Mouse (Mus musculus) midbrain, embryonic 15.5 days (tissue): ENCODE results near the gene Esrra. TPM values are rescaled to one million over a fixed set of nuclear protein-coding genes. Genes with fewer than 3 reads are reported as not detected.
"Not testable (repeated sequence)": the region's sequence is repeated elsewhere in the genome, so short reads cannot be mapped to it uniquely, and the experiment has no call there.

Source experiments
- ATAC-seq: fragments of 200-750 bp; cut with Nextera tagmentation; replicated peaks from 2 replicates; pipeline ENCODE4 v1.8.0; 2017; ENCODE audit warnings: moderate TSS enrichment
- H3K27ac ChIP-seq: fragments of 300-500 bp; sonication (generic); 2 replicates; pipeline ENCODE4 v1.5.1; 2015; ENCODE audit warnings: mild to moderate bottlenecking, inconsistent platforms
- H3K27me3 ChIP-seq: fragments of 300-500 bp; sonication (generic); replicated peaks from 2 replicates; pipeline ENCODE4 v1.6.1; 2015; ENCODE audit warnings: inconsistent platforms
- H3K36me3 ChIP-seq: fragments of 300-500 bp; sonication (generic); replicated peaks from 2 replicates; pipeline ENCODE4 v1.6.1; 2015; ENCODE audit warnings: inconsistent platforms
- H3K4me1 ChIP-seq: fragments of 300-500 bp; sonication (generic); 2 replicates; pipeline ENCODE4 v1.6.1; 2015; ENCODE audit warnings: inconsistent platforms
- H3K4me2 ChIP-seq: fragments of 300-500 bp; sonication (generic); 2 replicates; pipeline ENCODE4 v1.6.1; 2015; ENCODE audit warnings: inconsistent platforms, mild to moderate bottlenecking, moderate library complexity
- H3K4me3 ChIP-seq: fragments of 300-500 bp; sonication (generic); 2 replicates; pipeline ENCODE4 v1.5.1; 2015; ENCODE audit warnings: mild to moderate bottlenecking, inconsistent platforms
- H3K9ac ChIP-seq: fragments of 300-500 bp; sonication (generic); 2 replicates; pipeline ENCODE4 v1.6.1; 2015; ENCODE audit warnings: mild to moderate bottlenecking, inconsistent platforms
- H3K9me3 ChIP-seq: fragments of 300-500 bp; sonication (generic); 2 replicates; pipeline ENCODE4 v1.6.1; 2016; ENCODE audit warnings: inconsistent platforms
- WGBS: fragments of 180-500 bp; shearing (Covaris S2); methylation state at CpG from one replicate; pipeline ENCODE4 v1.1.7; 2015; ENCODE audit warnings: mixed read lengths; 5-methylcytosine and 5-hydroxymethylcytosine counted together
- polyA plus RNA-seq: library from polyadenylated mRNA; unstranded; fragments of >200 nt; fragmentation: Nextera tagmentation; extraction: Ambion mirVana; gene quantifications from 2 replicates; pipeline ENCODE4 v1.2.1, GENCODE M21; 2015

Gene Esrra
- polyA plus RNA-seq, 1 experiment from 2014 or later = 16.2 TPM

GRCm38 (mm10) chr19:6914540-6914939, 7.1 kb downstream of the Esrra start:
- Histone ChIP-seq H3K27ac (no peak overlapping the region), H3K36me3 (peaks cover 18% of the 10 kb centered on the region), H3K27me3 (no peaks in the 10 kb centered on the region), H3K9me3 (no peaks in the 10 kb centered on the region), H3K4me1 (peaks cover 20% of the 10 kb centered on the region), H3K4me3 (no peak overlapping the region), H3K4me2 (no peak overlapping the region), H3K9ac (no peak overlapping the region)
- 94% methylated on average over 9 of the region's 9 CpGs for WGBS
- ATAC-seq = no peak

- 92% methylated on average over 11 of the region's 11 CpGs for WGBS
- no peak overlapping the region for H3K4me3 ChIP-seq
- H3K27ac ChIP-seq = no peak overlapping the region
- no peak overlapping the region for H3K4me2 ChIP-seq
- H3K36me3 ChIP-seq = peaks cover 18% of the 10 kb centered on the region
- peaks cover 16% of the 10 kb centered on the region for H3K4me1 ChIP-seq
- H3K27me3 ChIP-seq = no peaks in the 10 kb centered on the region
- H3K9me3 ChIP-seq = no peaks in the 10 kb centered on the region
- no peak overlapping the region for H3K9ac ChIP-seq
- ATAC-seq = no peak
Observed at GRCm38 (mm10) chr19:6913991-6914390, 7.6 kb downstream of the Esrra start.

- Histone ChIP-seq H3K27me3 (no peaks in the 10 kb centered on the region), H3K9me3 (no peaks in the 10 kb centered on the region), H3K36me3 (peaks cover 18% of the 10 kb centered on the region), H3K4me3 (no peak overlapping the region), H3K9ac (no peak overlapping the region), H3K4me2 (no peak overlapping the region), H3K4me1 (peaks cover 26% of the 10 kb centered on the region), H3K27ac (no peak overlapping the region)
- WGBS = 90% methylated on average over 6 of the region's 6 CpGs
- ATAC-seq = no peak
Observed at GRCm38 (mm10) chr19:6913036-6913435, 8.6 kb downstream of the Esrra start.

GRCm38 (mm10) chr19:6912205-6912970, 9.2 kb downstream of the Esrra start:
- ATAC-seq = no peak
- WGBS = 91% methylated on average over 15 of the region's 15 CpGs
- H3K4me3 ChIP-seq = no peak overlapping the region
- H3K9ac ChIP-seq = no peak overlapping the region
- H3K27me3 ChIP-seq = no peaks in the 10 kb centered on the region
- peaks cover 18% of the 10 kb centered on the region for H3K36me3 ChIP-seq
- H3K27ac ChIP-seq = no peak overlapping the region
- peaks cover 32% of the 10 kb centered on the region for H3K4me1 ChIP-seq
- H3K4me2 ChIP-seq = no peak overlapping the region
- H3K9me3 ChIP-seq = no peaks in the 10 kb centered on the region

GRCm38 (mm10) chr19:6911101-6912074, 10.2 kb downstream of the Esrra start:
- H3K36me3 ChIP-seq = peaks cover 18% of the 10 kb centered on the region
- H3K9ac ChIP-seq = no peak overlapping the region
- H3K4me2 ChIP-seq = peak overlapping the region; percentile 72; the same call in 1 of the 2 replicates
- H3K27me3 ChIP-seq = no peaks in the 10 kb centered on the region
- 78% methylated on average over 19 of the region's 19 CpGs for WGBS
- H3K9me3 ChIP-seq = no peaks in the 10 kb centered on the region
- H3K4me1 ChIP-seq = peaks cover 34% of the 10 kb centered on the region
- no peak for ATAC-seq
- no peak overlapping the region for H3K27ac ChIP-seq
- H3K4me3 ChIP-seq = peak overlapping the region; percentile 3; the same call in 1 of the 2 replicates

- 0% methylated on average over 29 of the region's 30 CpGs for WGBS
Observed at GRCm38 (mm10) chr19:6910306-6910705, 11.3 kb downstream of the Esrra start.

GRCm38 (mm10) chr19:6909507-6910289, 11.9 kb downstream of the Esrra start, which contains the start of the genes Trmt112 and Prdx5:
Gene Trmt112 (plus strand): TSS chr19:6909698.
Gene Prdx5 (minus strand): TSS chr19:6910106.
- H3K9me3 ChIP-seq = no peaks in the 10 kb centered on the region
- ATAC-seq = peak; percentile 96
- peak within 1 kb of the TSS; percentile 72 for H3K4me2 ChIP-seq
- peak within 1 kb of the TSS; percentile 98 for H3K27ac ChIP-seq
- peaks cover 18% of the 10 kb centered on the region for H3K36me3 ChIP-seq
- WGBS = 0% methylated on average over 65 of the region's 65 CpGs
- peaks cover 34% of the 10 kb centered on the region for H3K4me1 ChIP-seq
- peak within 1 kb of the TSS; percentile 70 for H3K9ac ChIP-seq
- H3K4me3 ChIP-seq = peak within 1 kb of the TSS; percentile 68
- no peaks in the 10 kb centered on the region for H3K27me3 ChIP-seq

More at GRCm38 (mm10) chr19:6910306-6910705, 11.3 kb downstream of the Esrra start:
- H3K27me3 ChIP-seq, H3K9me3 ChIP-seq, ATAC-seq: not testable (repeated sequence)
- H3K27ac ChIP-seq = peak overlapping the region; percentile 98
- H3K4me1 ChIP-seq = peaks cover 34% of the 10 kb centered on the region
- H3K4me2 ChIP-seq = peak overlapping the region; percentile 72
- H3K4me3 ChIP-seq = peak overlapping the region; percentile 68
- peak overlapping the region; percentile 70 for H3K9ac ChIP-seq
- peaks cover 18% of the 10 kb centered on the region for H3K36me3 ChIP-seq

GRCm38 (mm10) chr19:6909021-6909420, 12.6 kb downstream of the Esrra start:
- 12% methylated on average over 11 of the region's 11 CpGs for WGBS
- Histone ChIP-seq H3K9ac (peak overlapping the region; percentile 70), H3K4me3 (peak overlapping the region; percentile 68), H3K27me3 (no peaks in the 10 kb centered on the region), H3K27ac (peak overlapping the region; percentile 98), H3K4me2 (peak overlapping the region; percentile 72), H3K4me1 (peaks cover 34% of the 10 kb centered on the region), H3K9me3 (no peaks in the 10 kb centered on the region), H3K36me3 (peaks cover 18% of the 10 kb centered on the region)
- ATAC-seq = no peak

GRCm38 (mm10) chr19:6907811-6908540, 13.6 kb downstream of the Esrra start:
- Histone ChIP-seq H3K27ac (no peak overlapping the region), H3K27me3 (no peaks in the 10 kb centered on the region), H3K9me3 (no peaks in the 10 kb centered on the region), H3K4me2 (peak overlapping the region; percentile 72), H3K36me3 (peaks cover 16% of the 10 kb centered on the region), H3K4me3 (peak overlapping the region; percentile 68; the same call in 1 of the 2 replicates), H3K9ac (no peak overlapping the region; the same call in 1 of the 2 replicates), H3K4me1 (peaks cover 34% of the 10 kb centered on the region)
- ATAC-seq = no peak
- 89% methylated on average over 7 of the region's 7 CpGs for WGBS

GRCm38 (mm10) chr19:6907094-6907493, 14.5 kb downstream of the Esrra start:
- Histone ChIP-seq H3K27me3 (no peaks in the 10 kb centered on the region), H3K27ac (no peak overlapping the region), H3K9ac (no peak overlapping the region), H3K4me2 (no peak overlapping the region), H3K36me3 (peaks cover 9% of the 10 kb centered on the region; the same call in 1 of the 2 replicates), H3K9me3 (no peaks in the 10 kb centered on the region), H3K4me3 (no peak overlapping the region), H3K4me1 (peaks cover 34% of the 10 kb centered on the region)
- WGBS = 96% methylated on average over 8 of the region's 8 CpGs
- no peak for ATAC-seq

- no peaks in the 10 kb centered on the region for H3K9me3 ChIP-seq
- ATAC-seq = no peak
- no peak overlapping the region for H3K27ac ChIP-seq
- H3K9ac ChIP-seq = no peak overlapping the region
- H3K36me3 ChIP-seq = peaks cover 2% of the 10 kb centered on the region; the same call in 1 of the 2 replicates
- no peaks in the 10 kb centered on the region for H3K27me3 ChIP-seq
- no peak overlapping the region for H3K4me3 ChIP-seq
- no peak overlapping the region for H3K4me2 ChIP-seq
- peaks cover 26% of the 10 kb centered on the region for H3K4me1 ChIP-seq
- WGBS = 87% methylated on average over 3 of the region's 3 CpGs
Observed at GRCm38 (mm10) chr19:6906199-6906598, 15.4 kb downstream of the Esrra start.
